Mouse (Mus musculus) heart, postnatal 0 days (tissue): ENCODE measurements around the gene Hist1h3e. TPM values are rescaled to one million over a fixed set of nuclear protein-coding genes. Genes with fewer than 3 reads are reported as not detected.
"Not testable (repeated sequence)": the region's sequence is repeated elsewhere in the genome, so short reads cannot be mapped to it uniquely, and the experiment has no call there.

Source experiments
- ATAC-seq: fragments of 200-750 bp; cut with Nextera tagmentation; 2 replicates; pipeline ENCODE4 v1.8.0; 2017; ENCODE audit warnings: low read depth, moderate number of reproducible peaks, moderate library complexity; ENCODE audit not compliant: insufficient read depth
- DNase-seq: peaks from one replicate; pipeline ENCODE4 v3.0.0-alpha.2; 2016; ENCODE audit warnings: low spot score
- H3K27ac ChIP-seq: fragments of 300-500 bp; sonication (generic); 2 replicates; pipeline ENCODE4 v1.5.1; 2014; ENCODE audit warnings: low read depth, mild to moderate bottlenecking
- H3K27me3 ChIP-seq: fragments of 300-500 bp; sonication (generic); 2 replicates; pipeline ENCODE4 v1.6.1; 2014; ENCODE audit warnings: low read length, mixed read lengths; ENCODE audit not compliant: control insufficient read depth, insufficient read depth
- H3K36me3 ChIP-seq: fragments of 300-500 bp; sonication (generic); replicated peaks from 2 replicates; pipeline ENCODE4 v1.6.1; 2014; ENCODE audit warnings: low read length, mixed read lengths; ENCODE audit not compliant: control insufficient read depth, insufficient read depth
- H3K4me1 ChIP-seq: fragments of 300-500 bp; sonication (generic); 2 replicates; pipeline ENCODE4 v1.6.1; 2014; ENCODE audit warnings: antibody characterized with exemption; ENCODE audit not compliant: control insufficient read depth, insufficient read depth
- H3K4me2 ChIP-seq: fragments of 300-500 bp; sonication (generic); 2 replicates; pipeline ENCODE4 v1.6.1; 2014; ENCODE audit warnings: low read depth, mild to moderate bottlenecking, low read length, moderate library complexity
- H3K4me3 ChIP-seq: fragments of 300-500 bp; sonication (generic); 2 replicates; pipeline ENCODE4 v1.5.1; 2014; ENCODE audit warnings: low read depth, low read length
- H3K9ac ChIP-seq: fragments of 300-500 bp; sonication (generic); replicated peaks from 2 replicates; pipeline ENCODE4 v1.6.1; 2014; ENCODE audit warnings: low read depth, low read length, mixed read lengths
- H3K9me3 ChIP-seq: fragments of 300-500 bp; sonication (generic); replicated peaks from 2 replicates; pipeline ENCODE4 v1.6.1; 2016; ENCODE audit warnings: low read length; ENCODE audit not compliant: control insufficient read depth
- CTCF ChIP-seq: IDR thresholded peaks from 2 replicates; pipeline ENCODE4 v1.5.1; 2016; ENCODE audit warnings: antibody characterized with exemption, control low read depth, low read depth
- EP300 ChIP-seq: IDR thresholded peaks from 2 replicates; pipeline ENCODE4 v1.6.1; 2016; ENCODE audit warnings: antibody characterized with exemption, low read depth
- WGBS: fragments of 180-500 bp; shearing (Covaris S2); extraction: QIAGEN DNeasy Blood & Tissue Kit; methylation state at CpG from one replicate; pipeline ENCODE4 v1.1.7; 2014; 5-methylcytosine and 5-hydroxymethylcytosine counted together
- polyA plus RNA-seq: library from polyadenylated mRNA; unstranded; fragments of >200 nt; fragmentation: Nextera tagmentation; extraction: Ambion mirVana; gene quantifications from 2 replicates; pipeline ENCODE4 v1.2.1, GENCODE M21; 2015
- total RNA-seq: library from RNA; depleted of rRNA; stranded (reverse); fragments of >200 nt; gene quantifications from 2 replicates; pipeline ENCODE4 v1.2.3, GENCODE M21; 2014; ENCODE audit warnings: low replicate concordance

Gene Hist1h3e
- total and polyA plus RNA-seq, 2 experiments from 2014 or later, result 0.97 to 625 TPM

DNA sequence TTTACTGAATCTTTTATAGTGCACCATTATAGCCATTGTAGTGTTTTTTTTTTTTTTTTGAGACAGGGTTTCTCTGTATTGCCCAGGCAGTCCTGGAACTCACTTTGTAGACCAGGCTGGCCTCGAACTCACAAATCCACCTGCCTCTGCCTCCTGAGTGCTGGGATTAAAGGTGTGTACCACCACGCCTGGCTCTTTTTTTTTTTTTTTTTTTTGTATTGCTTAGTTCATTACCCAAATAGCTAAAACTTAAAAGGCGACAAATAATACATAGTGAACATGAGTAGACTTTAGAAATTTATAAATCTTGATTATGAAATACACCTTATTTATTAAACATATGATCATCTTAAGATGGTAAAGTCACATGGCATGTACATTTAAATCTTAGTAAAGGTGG is 20.7 kb downstream of the Hist1h3e start:
- H3K36me3 ChIP-seq, result no peaks in the 10 kb centered on the region
- H3K9ac ChIP-seq, result no peak overlapping the region
- no peaks in the 10 kb centered on the region for H3K4me1 ChIP-seq
- ATAC-seq (no peak), DNase-seq (no peak)
- no peaks in the 10 kb centered on the region for H3K27me3 ChIP-seq
- H3K27ac ChIP-seq, result no peak overlapping the region
- no peaks in the 10 kb centered on the region for H3K9me3 ChIP-seq
- no peak for TF ChIP-seq CTCF
- H3K4me2 ChIP-seq, result no peak overlapping the region
- H3K4me3 ChIP-seq, result no peak overlapping the region
- 83% methylated on average over 3 of the region's 3 CpGs for WGBS

DNA sequence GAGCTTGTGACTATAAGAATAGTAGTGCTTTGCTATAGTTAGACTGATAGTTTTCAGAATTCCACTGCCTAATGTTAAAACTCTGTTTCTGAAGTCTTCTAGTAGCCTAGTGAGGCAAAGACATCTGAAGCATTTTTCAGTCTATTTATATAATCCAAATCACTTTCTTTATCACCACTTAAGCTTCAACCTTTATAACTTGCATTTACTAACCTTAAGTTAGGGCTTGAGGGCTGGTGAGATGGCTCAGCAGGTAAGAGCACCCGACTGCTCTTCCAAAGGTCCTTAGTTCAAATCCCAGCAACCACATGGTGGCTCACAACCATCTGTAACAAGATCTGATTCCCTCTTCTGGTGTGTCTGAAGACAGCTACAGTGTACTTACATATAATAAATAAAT is 22.3 kb downstream of the Hist1h3e start:
- not testable (repeated sequence) for H3K27ac ChIP-seq, H3K9ac ChIP-seq, H3K36me3 ChIP-seq, ATAC-seq, H3K4me1 ChIP-seq, DNase-seq, H3K4me3 ChIP-seq, H3K27me3 ChIP-seq, H3K4me2 ChIP-seq, H3K9me3 ChIP-seq
- 58% methylated on average over 1 of the region's 1 CpGs for WGBS

DNA sequence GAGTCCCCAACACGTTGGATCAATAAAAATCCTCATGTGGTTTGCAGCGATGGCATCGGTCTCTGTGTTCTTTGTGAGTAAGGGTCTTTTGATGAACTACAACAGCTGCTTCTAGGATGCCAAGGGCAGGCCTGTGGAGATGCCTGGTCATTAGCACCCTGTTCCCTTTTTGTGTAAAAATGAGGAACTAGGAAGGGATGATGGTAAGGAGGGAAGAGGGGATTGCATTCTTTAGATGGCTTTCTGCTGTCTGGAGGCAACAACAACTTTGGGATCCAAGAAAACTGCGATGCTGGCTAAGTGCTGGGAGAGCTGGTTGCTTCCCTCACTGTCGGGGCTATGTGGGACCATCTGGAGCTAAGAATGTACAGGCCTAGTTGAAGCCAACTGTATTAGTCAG is 23.9 kb downstream of the Hist1h3e start:
- no peaks in the 10 kb centered on the region for H3K9me3 ChIP-seq
- H3K27ac ChIP-seq, result no peak overlapping the region
- 82% methylated on average over 5 of the region's 5 CpGs for WGBS
- no peaks in the 10 kb centered on the region for H3K36me3 ChIP-seq
- H3K4me1 ChIP-seq, result peaks cover 6% of the 10 kb centered on the region; the same call in 1 of the 2 replicates
- TF ChIP-seq EP300 (no peak), CTCF (no peak)
- no peak overlapping the region for H3K4me3 ChIP-seq
- H3K27me3 ChIP-seq, result no peaks in the 10 kb centered on the region
- no peak overlapping the region for H3K4me2 ChIP-seq
- no peak for DNase-seq
- H3K9ac ChIP-seq, result no peak overlapping the region
- ATAC-seq, result no peak

DNA sequence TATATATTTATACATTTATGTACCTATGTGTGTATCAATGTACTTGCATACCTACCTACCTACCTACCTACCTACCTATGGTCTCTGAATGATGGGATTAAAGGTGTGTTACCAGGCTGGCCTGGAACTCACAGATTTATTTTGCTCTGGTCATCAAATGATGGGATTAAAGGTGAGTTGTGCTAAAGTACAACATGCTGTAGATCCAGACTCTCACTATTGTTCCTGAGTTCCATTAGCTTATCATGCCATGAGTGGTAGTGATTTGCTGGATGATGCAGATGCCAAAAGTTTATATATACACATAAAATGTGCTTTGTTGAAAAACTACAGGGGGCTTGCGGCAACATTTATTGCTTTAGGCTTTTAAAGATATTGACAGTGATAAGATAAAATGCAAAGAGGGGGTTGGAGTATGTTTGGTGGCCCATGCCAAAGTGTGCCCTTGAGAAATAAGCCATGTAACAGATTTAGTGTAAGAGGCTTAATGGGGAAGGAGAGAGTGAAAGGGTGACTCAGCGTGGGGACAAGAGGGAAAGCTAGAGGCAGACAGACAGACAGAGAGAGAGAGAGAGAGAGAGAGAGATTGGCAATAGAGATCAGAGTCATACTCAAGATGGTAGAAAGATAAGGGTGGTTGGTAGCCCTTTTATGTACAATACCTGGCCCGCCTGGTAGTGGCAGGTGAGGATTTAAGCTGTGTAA is 25.0 kb downstream of the Hist1h3e start:
- Histone ChIP-seq H3K9ac (no peak overlapping the region), H3K27me3 (no peaks in the 10 kb centered on the region), H3K36me3 (no peaks in the 10 kb centered on the region), H3K27ac (no peak overlapping the region), H3K4me2 (peak overlapping the region; percentile 79; the same call in 1 of the 2 replicates), H3K4me1 (peaks cover 9% of the 10 kb centered on the region), H3K9me3 (no peaks in the 10 kb centered on the region), H3K4me3 (no peak overlapping the region)
- TF ChIP-seq EP300, result no peak
- DNase-seq, result no peak
- ATAC-seq, result no peak
- 73% methylated on average over 3 of the region's 3 CpGs for WGBS

GRCm38 (mm10) chr13:23536076-23536822 is 25.9 kb downstream of the Hist1h3e start:
- Histone ChIP-seq H3K4me2 (peak overlapping the region; percentile 79), H3K9me3 (no peaks in the 10 kb centered on the region), H3K4me1 (peaks cover 12% of the 10 kb centered on the region), H3K36me3 (no peaks in the 10 kb centered on the region), H3K27me3 (no peaks in the 10 kb centered on the region), H3K27ac (0 out of 2 replicates have a peak overlapping the region, but pooled peaks have one; percentile 21), H3K4me3 (peak overlapping the region; percentile 60), H3K9ac (peak overlapping the region; percentile 52; the same call in 1 of the 2 replicates)
- TF ChIP-seq EP300, result no peak
- TF ChIP-seq CTCF, result no peak
- 20% methylated on average over 7 of the region's 7 CpGs for WGBS
- DNase-seq (no peak), ATAC-seq (no peak)
